Mouse (Mus musculus) brain, embryonic 18.5 days (tissue): ENCODE data around the gene Chka.
A peak's percentile ranks its signal among the peaks of the same experiment; 100 is the strongest.

Experiments
- DNase-seq: peaks from one replicate; pipeline ENCODE4 v3.0.0-alpha.2; 2012; ENCODE audit warnings: low read depth, low spot score

Gene Chka

GRCm38 (mm10) chr19:3851502-3851962 is at the start of gene Chka:
Gene Chka (plus strand): TSS chr19:3851773.
- peak; percentile 90 for DNase-seq

- DNase-seq, result no peak
These were observed 46.0 kb upstream of the Chka start for GRCm38 (mm10) chr19:3805526-3805925.

GRCm38 (mm10) chr19:3810536-3811233 is 40.9 kb upstream of the Chka start:
- no peak for DNase-seq

- DNase-seq, result no peak
These were observed 37.1 kb upstream of the Chka start for GRCm38 (mm10) chr19:3814461-3814860.

GRCm38 (mm10) chr19:3815824-3816223 is 35.7 kb upstream of the Chka start:
- DNase-seq, result no peak

GRCm38 (mm10) chr19:3819080-3819479 is 32.5 kb upstream of the Chka start:
- DNase-seq, result no peak

- no peak for DNase-seq
These were observed 31.6 kb upstream of the Chka start for GRCm38 (mm10) chr19:3819899-3820444.

- no peak for DNase-seq
These were observed 26.5 kb upstream of the Chka start for GRCm38 (mm10) chr19:3825044-3825443.

- no peak for DNase-seq
These were observed 21.7 kb upstream of the Chka start for GRCm38 (mm10) chr19:3829863-3830262.

GRCm38 (mm10) chr19:3831716-3832115 is 19.9 kb upstream of the Chka start:
- DNase-seq, result no peak

- DNase-seq, result no peak
These were observed 18.7 kb upstream of the Chka start for GRCm38 (mm10) chr19:3832851-3833353.

- DNase-seq, result no peak
These were observed 17.3 kb upstream of the Chka start for GRCm38 (mm10) chr19:3834301-3834700.

- DNase-seq, result no peak
These were observed 14.8 kb upstream of the Chka start for GRCm38 (mm10) chr19:3836791-3837190.

- DNase-seq, result no peak
These were observed 12.6 kb upstream of the Chka start for GRCm38 (mm10) chr19:3838931-3839330.

GRCm38 (mm10) chr19:3839686-3840085 is 11.9 kb upstream of the Chka start:
- DNase-seq, result no peak

- DNase-seq, result no peak
These were observed 11.3 kb upstream of the Chka start for GRCm38 (mm10) chr19:3840214-3840651.

- DNase-seq, result no peak
These were observed 10.9 kb upstream of the Chka start for GRCm38 (mm10) chr19:3840685-3841084.

- no peak for DNase-seq
These were observed 9.0 kb upstream of the Chka start for GRCm38 (mm10) chr19:3842359-3843148.

GRCm38 (mm10) chr19:3843629-3844028 is 7.9 kb upstream of the Chka start:
- DNase-seq, result no peak

- no peak for DNase-seq
These were observed 6.7 kb upstream of the Chka start for GRCm38 (mm10) chr19:3844836-3845235.

GRCm38 (mm10) chr19:3845339-3845738 is 6.2 kb upstream of the Chka start:
- DNase-seq, result no peak

GRCm38 (mm10) chr19:3845803-3846406 is 5.7 kb upstream of the Chka start:
- no peak for DNase-seq
